Mouse (Mus musculus) thymus, postnatal 36 days (tissue): ENCODE results near the gene Rln3.

ENCODE experiments used
- DNase-seq, 2 experiments: peaks; one replicate each; pipeline ENCODE4 v3.0.0; 2022; ENCODE audit warnings: mixed read lengths in 2 of 2

Rln3 gene

DNA sequence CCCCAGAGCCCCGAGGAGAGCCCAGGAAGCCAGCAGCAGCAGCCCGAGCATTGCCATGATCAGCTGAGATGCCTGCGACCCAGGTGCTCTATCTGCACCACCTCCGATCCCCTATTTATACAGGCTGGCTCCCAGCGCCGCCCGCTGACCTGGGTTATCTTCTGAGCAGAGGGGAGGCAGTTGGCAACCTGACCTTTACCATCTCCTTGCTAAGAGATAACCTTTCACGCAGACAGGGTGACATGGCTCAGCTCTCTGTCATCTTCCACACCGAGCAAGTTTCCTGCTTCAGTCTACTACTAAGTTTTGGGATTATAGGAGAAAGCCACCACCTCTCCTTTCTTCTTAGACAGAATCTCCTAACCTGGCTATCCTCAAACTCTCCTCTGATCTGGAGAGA, at the start of gene Rln3:
Gene Rln3 (minus strand): TSS at position 101 of the 400 bp plus-strand sequence.
- no peak for DNase-seq

DNA sequence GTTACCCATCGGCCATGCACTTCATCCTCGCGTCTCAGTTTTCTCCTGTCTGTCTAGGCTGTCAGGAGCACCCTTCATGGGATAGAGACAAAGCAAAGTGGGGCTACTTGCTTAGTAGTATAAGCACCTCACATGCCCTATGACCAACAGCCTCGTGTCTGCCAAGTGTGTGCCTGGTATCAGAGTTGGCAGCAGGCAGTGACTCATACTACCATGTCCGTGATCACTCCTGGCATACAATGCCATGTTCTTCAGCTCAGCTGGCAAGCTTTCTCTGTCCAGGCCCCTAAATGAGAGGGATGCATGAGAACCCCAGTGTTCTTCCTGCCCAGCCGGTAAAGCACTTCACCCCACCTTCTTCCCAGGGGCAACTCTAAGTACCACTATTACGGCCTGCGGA, 45.8 kb upstream of the Rln3 start:
- DNase-seq = no peak

DNA sequence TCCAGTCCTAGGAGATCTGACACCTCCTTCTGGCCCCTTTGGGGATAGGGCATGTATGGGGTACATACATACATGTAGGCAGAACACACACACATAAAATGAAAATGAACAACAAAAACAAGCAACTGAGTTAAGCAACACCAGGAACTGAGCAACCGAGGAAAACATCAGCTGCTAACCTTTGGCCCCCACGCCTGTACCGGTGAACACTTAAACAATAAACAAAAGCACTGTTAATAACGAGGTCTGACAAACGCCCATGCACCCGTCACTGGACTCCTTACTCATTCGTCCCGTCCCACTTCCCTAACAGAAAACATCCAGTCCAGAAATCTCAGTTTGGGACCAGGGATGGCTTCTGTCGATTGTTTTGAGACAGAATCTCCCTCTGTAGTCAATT, 44.5 kb upstream of the Rln3 start:
- DNase-seq = no peak

DNA sequence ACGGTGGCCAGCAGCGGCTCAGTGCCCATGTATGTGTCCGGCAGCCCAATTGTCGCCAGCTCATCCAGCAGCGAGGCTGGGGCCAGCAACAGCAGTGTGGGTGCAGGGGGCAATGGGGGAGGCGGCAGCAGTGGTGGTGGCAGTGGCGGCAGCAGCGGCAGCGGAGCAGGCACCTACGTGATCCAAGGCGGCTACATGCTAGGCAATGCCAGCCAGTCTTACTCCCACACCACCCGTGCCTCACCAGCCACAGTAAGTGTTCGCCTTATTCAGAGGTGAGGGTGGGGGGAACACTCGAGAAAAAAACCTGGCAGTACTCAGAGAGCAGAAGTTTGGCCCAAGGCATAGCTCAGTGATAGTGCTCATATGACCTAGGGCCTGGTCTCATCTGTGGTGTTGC, 43.0 kb upstream of the Rln3 start:
- DNase-seq = no peak

DNA sequence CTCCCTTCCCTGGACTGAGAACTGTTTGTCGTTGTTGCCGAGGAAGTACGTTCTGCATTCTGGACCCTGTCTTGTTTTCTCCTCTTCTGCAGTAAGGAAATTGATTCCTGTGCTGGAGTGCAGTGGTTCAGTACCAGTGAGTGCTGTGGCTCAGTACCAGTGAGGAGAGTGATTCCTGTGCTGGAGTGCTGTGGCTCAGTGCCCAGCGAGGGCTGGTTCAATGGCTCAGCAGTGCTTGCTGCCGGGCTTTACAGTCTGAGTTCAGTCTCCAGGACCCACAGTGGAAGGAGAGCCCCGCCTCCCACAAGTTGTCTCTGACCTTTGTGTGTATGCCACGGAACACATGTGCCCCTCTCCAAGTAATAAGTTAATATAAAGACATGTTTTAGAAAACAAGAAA, 42.4 kb upstream of the Rln3 start:
- DNase-seq = no peak

DNA sequence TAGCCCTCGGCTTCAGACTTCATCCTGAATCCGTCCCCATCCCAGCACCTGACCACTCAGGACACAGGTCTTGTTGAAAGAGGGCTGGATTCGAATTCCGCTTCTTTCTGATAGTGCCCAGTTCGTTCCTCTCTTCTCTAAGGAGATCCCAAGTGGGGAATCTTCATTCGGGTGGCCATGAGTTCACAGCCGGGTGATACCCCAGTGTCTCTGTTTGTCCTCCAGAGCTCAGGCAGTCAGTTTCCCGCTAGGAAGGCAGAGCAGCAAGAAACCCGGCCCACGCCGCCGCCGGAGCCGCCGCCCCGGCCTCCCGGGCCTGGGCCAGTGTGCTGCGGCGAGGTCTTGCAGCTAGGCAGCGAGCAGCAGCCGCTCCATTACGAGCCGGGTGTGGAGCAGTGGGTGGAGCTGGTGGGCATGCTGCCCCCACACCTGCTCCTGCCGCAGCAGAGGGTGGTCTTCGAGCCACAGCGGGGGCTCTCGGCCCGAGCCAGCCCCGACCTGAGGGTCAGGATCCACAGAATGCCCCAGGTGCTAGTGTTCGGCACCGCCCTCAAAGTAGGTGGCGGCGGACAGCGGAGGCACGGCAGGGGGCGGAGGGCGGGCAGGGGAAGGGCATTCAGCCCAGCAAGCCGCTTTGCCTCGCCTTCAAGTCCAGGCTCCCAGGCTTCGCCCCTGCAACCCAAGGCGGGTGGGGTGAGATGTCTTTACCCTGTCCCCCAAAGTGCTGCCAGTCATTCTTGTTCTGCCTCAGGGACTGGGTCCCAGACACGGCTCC, 39.7 kb upstream of the Rln3 start:
- DNase-seq = no peak

DNA sequence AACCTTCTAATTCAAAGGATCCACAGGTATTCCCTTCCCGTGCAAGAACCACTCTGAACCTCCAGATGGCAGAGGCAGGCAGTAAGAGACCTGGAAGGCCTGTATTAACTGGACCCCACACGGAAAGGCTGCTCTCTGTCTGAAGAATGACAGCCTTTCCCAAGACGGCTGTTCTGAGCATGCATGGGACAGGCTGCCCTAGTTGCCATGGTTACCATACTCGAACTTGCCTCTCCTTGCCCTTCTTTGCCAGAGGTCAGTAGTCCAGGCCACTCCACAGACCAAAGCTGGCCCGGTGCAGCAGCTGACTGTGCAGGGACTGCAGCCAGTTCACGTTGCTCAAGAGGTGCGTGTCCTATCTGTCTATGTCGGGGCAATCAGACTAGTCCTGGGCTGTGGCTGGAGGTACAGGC, 39.0 kb upstream of the Rln3 start:
- no peak for DNase-seq

DNA sequence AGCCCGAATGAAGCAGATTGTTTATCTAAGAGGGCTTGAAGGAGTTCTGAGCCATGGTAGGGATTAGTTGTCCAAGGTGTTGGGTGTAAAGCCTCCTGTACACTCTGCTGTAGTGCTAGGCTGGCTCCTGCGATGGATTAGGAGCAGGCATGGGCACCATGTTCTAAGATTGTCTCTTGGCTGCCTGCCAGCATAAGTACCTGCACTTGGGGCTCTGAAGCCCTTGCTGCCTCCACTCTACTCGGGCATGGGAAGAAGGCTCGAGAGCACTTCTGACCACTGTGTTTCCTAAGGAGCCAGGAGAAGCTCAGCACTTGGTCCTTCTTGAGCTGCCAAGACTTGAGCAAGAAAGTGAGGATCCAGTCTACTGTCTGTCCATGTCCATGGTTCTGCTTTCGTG, 34.4 kb upstream of the Rln3 start:
- no peak for DNase-seq

DNA sequence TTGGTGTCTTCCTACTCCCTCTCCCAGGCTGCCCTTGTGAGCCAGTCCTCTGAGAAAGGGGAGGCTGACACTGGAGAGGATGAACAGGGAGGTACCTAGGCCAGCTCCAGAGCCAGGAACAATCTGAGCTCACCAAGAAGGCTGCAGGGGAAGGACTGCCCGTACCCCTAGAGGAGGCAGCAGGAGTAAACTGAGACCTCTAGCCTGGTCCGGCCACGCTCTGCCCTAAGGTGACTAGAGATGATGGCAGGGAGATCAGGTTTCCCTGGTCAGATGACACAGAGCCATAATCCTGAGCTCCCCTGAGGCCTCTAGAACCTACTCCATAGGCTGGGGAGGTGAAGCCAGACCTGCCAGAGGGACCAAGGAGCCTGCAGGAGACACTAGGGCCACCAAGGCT, 32.0 kb upstream of the Rln3 start:
- DNase-seq = no peak

DNA sequence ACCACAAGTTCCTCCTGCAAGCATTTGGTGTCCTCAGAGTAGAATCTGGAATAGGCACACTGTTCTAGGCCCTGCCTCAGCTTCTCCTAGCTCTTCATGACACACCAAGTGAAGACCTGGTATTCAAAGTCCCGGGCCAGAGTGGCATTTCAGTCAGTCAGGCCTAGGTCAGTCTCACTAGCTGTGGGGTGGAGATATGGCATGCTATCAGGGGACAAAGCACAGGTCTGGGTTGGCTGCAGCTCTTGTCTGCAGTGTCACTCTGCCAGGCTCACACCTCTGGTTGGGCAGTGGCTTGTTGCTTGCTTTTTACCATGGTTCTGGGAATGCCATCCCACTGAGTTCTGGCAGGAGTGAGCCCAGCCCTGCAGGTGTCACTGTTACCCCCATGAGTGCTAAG, 31.6 kb upstream of the Rln3 start:
- DNase-seq = no peak

DNA sequence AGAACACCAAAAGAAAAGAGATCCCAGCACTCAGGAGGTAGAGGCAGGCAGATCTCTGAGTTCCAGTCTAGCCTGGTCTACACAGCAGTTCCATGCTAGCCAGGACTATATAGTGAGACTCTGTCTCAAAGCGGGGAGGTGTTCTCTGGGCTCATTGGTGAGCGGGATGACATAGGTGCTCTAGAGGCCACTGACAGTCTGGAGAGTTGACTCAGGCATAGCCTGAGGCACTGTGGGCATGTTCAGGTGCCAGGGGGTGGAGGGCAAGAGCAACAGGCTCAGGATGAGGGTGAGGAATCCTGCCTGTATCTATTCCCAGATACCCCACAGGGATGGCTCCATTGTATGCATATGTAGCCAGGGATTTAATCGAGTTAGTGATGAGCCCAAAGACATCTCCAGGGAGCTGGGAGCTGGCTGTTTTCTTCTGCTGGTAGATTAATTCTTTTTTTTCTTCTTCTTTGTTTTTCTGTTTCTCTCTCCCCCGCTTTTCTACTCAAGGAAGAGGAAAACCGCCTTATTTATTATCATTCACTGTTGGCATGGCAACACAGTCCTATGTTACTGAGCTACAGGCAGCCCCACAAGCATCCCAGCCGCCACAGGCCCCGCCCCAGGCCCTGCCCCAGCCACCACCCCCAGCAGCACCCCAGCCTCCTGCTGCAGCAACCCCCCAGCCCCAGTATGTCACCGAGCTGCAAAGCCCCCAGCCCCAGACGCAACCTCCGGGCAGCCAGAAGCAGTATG, 28.6 kb upstream of the Rln3 start:
- peak in 1 of 2 experiments; percentile 42 for DNase-seq

DNA sequence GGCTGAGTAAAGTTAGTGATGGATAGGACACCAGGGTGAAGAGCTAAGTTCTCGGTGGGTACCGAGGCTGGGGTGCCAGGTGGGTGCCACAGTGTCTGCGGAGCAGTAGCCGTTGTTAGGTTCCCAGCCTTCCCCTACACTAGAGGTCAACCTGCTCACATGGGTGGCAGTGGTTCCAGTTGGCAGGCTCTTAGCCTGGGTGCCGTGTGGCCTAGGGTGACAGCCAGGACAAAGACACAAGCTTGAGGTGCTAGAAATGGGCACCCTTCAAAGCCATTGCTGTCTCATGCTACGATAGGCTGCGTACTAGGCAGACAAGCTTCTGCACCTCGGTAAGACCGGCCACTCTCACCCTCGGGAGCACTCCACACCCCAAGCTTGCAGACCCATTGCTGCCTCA, 27.5 kb upstream of the Rln3 start:
- DNase-seq = no peak

DNA sequence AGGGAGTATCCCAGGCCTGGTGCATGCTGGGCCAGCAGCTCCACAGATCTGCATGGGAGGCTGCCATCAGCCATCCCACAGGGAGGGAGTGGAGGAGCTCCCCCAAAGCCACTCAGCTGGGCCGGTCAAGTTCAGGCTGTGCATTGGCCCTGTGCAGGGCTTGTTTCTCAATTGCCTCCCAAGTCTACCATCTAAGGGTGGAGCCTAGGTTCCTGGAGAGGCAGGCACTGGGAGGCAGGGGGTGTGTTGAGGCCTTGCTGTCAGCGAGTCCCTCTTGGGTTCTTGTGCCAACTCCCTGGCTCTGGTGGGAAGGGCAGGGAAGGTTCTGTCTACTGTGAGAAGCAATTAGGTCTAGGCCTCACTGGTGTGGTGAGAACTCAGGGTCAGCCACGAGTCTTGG, 27.1 kb upstream of the Rln3 start:
- DNase-seq = no peak

DNA sequence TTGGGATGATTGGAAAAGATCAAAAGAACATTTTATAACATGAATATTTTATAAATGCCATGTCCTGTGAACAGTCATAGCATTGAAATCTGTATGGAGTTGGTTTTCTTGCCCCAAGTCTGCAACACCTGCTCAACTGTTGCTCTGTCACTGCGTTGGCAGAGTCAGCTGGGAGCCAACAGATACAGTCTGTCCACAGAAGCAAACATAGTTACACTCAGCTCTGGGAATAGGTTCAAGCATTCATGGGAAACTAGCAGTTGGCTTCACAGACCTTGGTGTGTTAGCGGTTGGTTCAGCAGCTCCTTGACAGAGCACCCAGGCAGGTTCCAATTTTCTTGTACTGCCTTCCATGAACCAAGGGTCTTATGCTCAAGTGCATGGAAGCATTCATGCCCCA, 25.9 kb upstream of the Rln3 start:
- DNase-seq = no peak

DNA sequence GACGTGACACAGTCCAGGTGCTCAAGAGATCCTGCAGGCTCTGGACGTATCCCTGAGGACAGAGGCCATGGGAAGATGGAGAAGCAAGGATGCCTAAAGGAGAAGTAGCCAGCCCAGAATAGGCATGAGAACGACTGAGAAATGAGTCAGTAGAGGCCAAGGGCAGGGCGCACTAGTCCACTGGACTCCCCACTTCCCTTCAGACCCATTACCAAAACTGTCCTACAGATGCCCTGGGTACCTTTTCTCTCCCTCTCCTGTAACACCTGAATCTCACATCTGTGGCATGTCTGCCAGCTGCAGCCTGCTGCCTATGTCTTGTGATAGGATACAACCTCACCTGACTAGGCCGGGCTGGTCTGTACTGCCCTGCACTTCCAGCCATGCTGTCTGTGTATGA, 25.4 kb upstream of the Rln3 start:
- no peak for DNase-seq

DNA sequence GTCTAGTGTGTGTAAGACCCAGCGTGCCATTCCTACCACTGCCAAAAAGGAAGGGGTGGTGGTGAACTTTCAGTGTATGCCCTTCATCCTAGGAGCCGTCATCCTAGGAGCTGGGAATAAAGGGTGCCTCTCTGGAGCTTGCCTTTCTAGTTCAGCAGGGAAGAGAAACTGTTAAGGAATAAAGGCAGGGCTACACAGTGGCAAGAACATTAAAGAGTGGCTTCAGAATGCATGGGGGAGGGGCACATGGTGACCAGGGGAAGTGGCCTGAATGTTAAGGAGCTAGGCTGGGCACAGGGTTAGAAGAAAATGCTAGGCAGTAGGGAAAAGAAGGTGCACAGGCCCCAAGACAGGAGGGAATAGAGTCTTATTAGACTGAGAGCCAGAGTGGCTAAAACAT, 24.9 kb upstream of the Rln3 start:
- DNase-seq = no peak

DNA sequence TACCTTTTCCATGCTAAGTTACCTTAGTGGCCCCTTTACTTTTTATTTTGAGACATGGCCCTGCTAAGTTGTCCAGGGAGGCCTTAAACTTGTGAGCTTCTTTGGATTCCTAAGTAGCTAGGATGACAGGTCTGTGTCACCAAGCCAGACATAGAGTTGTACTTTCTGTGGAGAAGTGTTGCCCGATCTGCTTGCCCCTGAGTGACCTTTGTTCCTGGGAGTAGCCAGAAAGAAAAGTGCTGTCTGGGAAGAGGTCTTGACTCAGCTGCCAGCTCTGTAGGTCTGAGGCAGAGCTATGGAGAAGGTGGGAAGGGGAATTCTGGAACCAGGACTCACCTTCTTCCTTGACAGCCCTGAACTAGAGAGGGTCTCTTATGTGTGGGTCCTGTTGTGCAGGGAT, 24.4 kb upstream of the Rln3 start:
- DNase-seq = no peak

DNA sequence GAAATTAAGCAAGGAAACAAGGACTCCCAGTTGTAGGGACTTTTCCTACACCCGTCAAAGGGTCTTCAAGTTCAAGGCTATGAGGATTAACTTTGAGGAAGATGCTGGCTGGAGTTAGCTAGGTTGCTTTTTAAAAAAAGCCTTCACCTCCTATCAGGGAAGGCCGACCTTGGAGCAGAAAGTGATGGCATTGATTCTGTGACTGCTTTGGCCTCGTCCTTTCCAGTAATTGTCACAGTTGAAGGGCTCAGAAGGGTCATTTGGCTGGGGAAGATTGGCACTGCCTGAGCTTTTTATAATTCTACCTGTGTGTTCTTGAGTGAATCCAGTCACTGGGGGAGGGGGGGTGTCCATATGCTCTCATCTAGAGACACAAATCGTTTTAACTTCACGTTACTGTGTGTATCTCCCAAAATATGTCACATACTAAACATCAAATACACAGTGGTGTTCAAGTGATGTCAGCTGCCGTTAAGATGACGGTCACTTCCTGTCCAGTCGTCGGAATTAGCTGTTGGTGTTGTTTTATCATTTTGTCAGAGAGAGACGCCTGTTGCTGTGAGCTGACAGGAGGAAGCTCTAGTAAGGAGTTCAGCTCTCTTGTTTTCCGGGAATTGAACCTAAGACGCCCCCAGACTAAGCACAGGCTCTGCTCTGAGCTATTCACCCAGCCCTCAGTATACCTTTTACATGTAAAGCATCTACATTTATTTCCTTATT, 23.7 kb upstream of the Rln3 start:
- DNase-seq = no peak

DNA sequence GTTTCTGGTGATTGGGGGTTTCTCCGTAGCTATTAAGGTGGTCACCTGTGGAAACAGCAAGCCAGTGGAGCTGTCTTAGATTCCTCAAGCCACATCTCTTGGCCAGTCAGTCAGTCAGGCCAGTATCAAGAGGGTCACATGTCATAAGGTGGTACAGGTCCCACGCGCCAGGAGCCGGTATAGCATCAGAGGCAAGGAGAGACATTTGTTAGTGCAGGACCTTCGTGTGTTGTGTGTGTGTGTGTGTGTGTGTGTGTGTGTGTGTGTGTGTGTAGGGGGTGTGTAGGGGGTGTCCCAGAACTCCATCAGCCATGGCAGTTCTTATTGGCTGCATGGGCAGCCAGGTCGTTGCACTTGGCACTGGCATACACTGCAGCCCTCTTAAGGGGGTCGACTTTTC, 23.1 kb upstream of the Rln3 start:
- no peak for DNase-seq

DNA sequence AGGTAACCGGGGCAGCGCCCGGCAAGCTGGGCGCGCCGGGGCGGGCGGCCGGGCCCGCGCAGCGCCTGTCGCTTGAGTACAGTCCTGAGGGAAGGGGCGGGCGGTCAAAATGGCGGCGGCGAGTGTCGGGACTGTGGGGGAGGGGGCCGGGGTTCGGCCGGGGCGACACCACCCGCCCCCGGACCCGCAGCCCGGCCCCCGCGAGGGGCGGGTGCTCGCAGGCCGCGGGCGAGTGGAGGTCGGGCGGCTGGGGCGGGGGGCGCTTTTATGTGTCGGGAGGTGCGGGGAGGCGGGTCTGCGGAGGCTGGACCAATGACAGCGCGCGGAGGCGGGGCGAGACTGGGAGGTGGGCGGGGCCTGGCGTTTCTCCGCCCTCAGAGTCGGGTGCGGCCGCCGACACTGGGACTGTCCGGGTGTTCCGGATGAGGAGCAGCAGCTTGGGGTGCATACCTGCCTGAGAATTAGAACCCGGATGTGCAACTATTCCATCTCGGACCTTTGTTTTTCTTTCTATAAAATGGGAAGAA, 22.3 kb upstream of the Rln3 start:
- peak; percentile 97 to 99 for DNase-seq

DNA sequence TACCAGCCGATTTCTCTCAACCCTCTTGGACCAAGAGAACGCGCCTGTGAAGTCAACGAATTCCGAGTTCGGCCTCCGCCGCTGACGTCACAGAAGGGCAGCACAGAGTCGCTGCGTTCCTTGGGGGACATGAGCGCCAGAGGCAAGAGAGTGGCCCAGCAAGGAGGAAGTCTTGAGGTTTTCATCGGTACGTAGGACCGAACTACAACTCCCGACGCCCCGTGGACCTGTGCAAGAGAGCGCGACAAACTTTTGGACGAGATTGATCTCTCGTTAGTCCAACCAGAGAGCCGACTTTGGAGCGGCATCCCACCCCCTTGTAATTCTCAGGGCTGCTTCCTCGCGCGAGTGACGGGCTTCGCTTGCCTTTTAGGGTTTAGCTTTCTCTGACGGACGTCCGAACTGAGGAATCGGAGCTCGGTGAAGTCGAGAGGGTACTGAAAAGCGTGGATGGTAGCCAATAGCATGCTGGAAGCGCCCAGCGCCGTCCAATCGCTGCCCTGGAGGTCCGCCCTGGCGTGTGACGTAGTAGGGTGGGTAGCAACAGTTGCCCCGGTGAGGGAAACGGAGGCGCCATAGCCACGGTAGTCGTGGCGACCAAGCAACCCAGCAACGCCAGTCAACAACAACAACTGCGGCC, 21.6 kb upstream of the Rln3 start, which contains the start of gene Rfx1:
Gene Rfx1 (plus strand): TSS at position 544 of the 640 bp plus-strand sequence.
- DNase-seq = peak; percentile 94 to 99

DNA sequence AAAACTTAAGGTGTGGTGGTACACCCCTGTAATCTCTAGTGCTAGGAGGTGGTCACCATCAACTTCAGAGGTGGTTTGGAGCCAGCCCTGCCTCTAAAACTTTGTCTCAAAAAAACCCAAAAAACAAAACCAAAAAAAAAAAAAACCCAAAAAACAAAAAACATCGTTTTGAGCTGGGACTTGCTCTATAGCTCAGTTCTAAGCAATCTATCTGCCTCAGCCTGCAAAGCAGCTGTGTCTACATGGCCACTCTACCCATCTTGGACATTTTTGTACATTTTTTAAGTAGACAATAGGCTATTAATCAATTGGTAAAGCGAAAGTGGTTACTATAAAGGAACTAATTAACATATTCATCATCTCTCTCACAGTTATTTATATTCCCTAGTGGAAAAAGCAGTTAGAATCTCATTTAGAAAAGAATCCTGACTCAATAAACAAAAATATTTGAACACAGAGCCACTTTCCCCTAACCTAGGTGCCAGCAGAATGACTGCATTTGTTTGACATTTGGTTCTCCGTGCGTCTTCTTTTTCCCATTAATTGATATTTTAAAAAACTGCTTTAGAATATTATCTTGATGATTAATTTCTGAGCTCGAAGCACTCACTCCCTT, 20.8 kb upstream of the Rln3 start:
- DNase-seq = no peak

DNA sequence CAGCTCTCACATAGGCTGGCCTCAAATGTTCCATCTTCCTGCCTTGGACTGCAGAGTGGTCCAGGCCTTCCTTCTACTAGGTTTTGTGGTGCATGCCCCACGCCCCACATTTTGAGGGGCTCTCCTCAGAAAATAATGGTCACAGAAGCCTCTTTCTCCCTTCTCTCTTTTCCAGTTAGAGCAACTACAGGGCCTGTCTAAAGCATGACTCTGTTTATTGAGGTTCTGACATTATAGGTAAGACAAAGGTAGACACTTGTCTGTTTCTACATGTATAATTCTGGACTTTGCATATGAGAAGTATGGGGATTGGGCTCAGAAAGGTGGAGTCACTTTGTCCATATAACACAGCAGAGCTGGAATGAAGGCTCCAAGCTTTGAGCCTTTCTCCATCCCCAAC, 20.2 kb upstream of the Rln3 start, which contains the start of gene Gm10643:
Gene Gm10643 (minus strand): TSS at position 101 of the 400 bp plus-strand sequence.
- DNase-seq = no peak
